Mouse (Mus musculus) hindbrain, embryonic 16.5 days (tissue): ENCODE results near the gene Scd2. TPM values are rescaled to one million over a fixed set of nuclear protein-coding genes. Genes with fewer than 3 reads are reported as not detected.

ENCODE experiments used
- ATAC-seq: fragments of 200-750 bp; cut with Nextera tagmentation; 2 replicates; pipeline ENCODE4 v1.8.0; 2017; ENCODE audit warnings: moderate TSS enrichment, moderate library complexity
- H3K27ac ChIP-seq: fragments of 300-500 bp; sonication (generic); 2 replicates; pipeline ENCODE4 v1.5.1; 2014; ENCODE audit warnings: low read depth, mild to moderate bottlenecking, control low read depth, low read length, moderate library complexity
- H3K27me3 ChIP-seq: fragments of 300-500 bp; sonication (generic); replicated peaks from 2 replicates; pipeline ENCODE4 v1.6.1; 2014; ENCODE audit warnings: low read length; ENCODE audit not compliant: control insufficient read depth, insufficient read depth
- H3K36me3 ChIP-seq: fragments of 300-500 bp; sonication (generic); 2 replicates; pipeline ENCODE4 v1.6.1; 2014; ENCODE audit warnings: mild to moderate bottlenecking, low read length, moderate library complexity, mixed read lengths; ENCODE audit not compliant: control insufficient read depth, insufficient read depth
- H3K4me1 ChIP-seq: fragments of 300-500 bp; sonication (generic); 2 replicates; pipeline ENCODE4 v1.6.1; 2014; ENCODE audit warnings: low read depth, low read length; ENCODE audit not compliant: control insufficient read depth, insufficient read depth
- H3K4me2 ChIP-seq: fragments of 300-500 bp; sonication (generic); 2 replicates; pipeline ENCODE4 v1.6.1; 2014; ENCODE audit warnings: mild to moderate bottlenecking, low read length, control low read depth, moderate library complexity
- H3K4me3 ChIP-seq: fragments of 300-500 bp; sonication (generic); 2 replicates; pipeline ENCODE4 v1.5.1; 2014; ENCODE audit warnings: mild to moderate bottlenecking, low read length, control low read depth, moderate library complexity
- H3K9ac ChIP-seq: fragments of 300-500 bp; sonication (generic); 2 replicates; pipeline ENCODE4 v1.6.1; 2014; ENCODE audit warnings: low read depth, mild to moderate bottlenecking, control low read depth, low read length, moderate library complexity
- H3K9me3 ChIP-seq: fragments of 300-500 bp; sonication (generic); 2 replicates; pipeline ENCODE4 v1.6.1; 2014; ENCODE audit warnings: mild to moderate bottlenecking, low read length, moderate library complexity; ENCODE audit not compliant: control insufficient read depth
- WGBS: fragments of 180-500 bp; shearing (Covaris S2); extraction: QIAGEN DNeasy Blood & Tissue Kit; methylation state at CpG from one replicate; pipeline ENCODE4 v1.1.7; 2014; 5-methylcytosine and 5-hydroxymethylcytosine counted together
- polyA plus RNA-seq: library from polyadenylated mRNA; unstranded; fragments of >200 nt; fragmentation: Nextera tagmentation; extraction: Ambion mirVana; gene quantifications from 2 replicates; pipeline ENCODE4 v1.2.1, GENCODE M21; 2015

Scd2 gene
- polyA plus RNA-seq, 1 experiment from 2014 or later: 290 TPM

DNA sequence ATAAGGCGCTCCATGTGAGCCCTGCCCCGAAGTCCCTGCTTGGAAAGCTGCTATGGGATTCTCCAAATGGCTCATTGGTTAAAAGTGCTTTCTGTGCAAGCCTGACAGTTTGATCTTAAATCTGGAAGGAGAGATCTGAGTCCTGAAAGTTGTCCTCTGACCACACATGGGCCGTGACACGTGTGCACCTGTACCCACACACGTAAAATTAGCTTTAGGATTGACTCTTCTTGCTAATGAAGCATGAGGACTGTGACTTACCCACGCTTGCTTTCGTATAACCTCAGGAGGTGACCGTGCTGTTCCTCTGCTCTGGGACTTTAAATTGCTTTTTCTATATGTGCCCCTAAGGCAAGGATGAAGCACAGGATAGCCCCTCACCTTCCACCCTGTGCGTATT is 5.6 kb downstream of the Scd2 start:
- 72% methylated on average over 9 of the region's 9 CpGs for WGBS
- Histone ChIP-seq H3K27ac (no peak overlapping the region), H3K4me2 (peak overlapping the region; percentile 100), H3K9ac (peak overlapping the region; percentile 13; the same call in 1 of the 2 replicates), H3K4me3 (peak overlapping the region; percentile 87), H3K9me3 (no peaks in the 10 kb centered on the region), H3K4me1 (peaks cover 63% of the 10 kb centered on the region), H3K36me3 (peaks cover 46% of the 10 kb centered on the region), H3K27me3 (no peaks in the 10 kb centered on the region)
- ATAC-seq: no peak

DNA sequence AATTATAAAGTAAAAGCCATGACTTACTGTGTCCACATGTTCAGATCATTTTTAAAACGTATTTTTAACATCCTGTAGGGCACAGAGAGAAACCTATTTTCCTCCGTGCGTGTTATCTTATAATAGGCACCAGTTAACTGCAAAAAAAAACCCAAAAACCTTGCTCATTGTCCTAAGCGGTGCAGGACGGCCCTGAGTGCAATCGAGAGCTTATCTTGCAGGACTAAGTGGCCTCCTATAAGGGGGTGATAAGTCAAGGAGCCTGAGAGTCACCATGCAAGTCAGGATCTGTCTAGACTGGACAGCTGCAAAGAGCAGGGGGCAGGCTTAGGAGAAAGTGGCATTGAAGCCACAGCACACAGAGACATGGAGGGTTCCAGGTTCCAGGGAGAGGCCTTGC is 6.4 kb downstream of the Scd2 start:
- Histone ChIP-seq H3K36me3 (peaks cover 54% of the 10 kb centered on the region), H3K27ac (no peak overlapping the region), H3K9me3 (no peaks in the 10 kb centered on the region), H3K9ac (no peak overlapping the region; the same call in 1 of the 2 replicates), H3K4me2 (peak overlapping the region; percentile 100), H3K4me1 (peaks cover 66% of the 10 kb centered on the region), H3K27me3 (no peaks in the 10 kb centered on the region), H3K4me3 (peak overlapping the region; percentile 20)
- no peak for ATAC-seq
- WGBS: 80% methylated on average over 6 of the region's 6 CpGs

DNA sequence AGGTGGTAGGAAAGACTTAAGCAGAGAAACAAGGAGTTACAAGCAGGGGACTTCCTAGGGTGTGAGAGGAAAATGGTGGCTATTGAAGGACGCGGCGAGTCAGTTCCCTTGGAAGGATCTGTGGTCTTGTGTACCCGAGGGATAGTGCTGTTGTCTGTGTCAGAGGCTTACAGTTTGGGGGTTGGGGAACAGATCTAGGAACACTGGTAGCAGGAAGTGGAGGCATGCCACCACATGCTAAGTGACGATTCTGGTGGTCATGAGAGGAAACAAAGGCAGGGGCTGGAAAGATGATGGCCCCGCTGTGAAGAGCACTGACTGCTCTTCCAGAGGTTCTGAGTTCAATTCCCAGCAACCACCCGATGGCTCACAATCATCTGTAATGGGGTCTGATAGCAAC is 7.0 kb downstream of the Scd2 start:
- Histone ChIP-seq H3K4me2 (peak overlapping the region; percentile 100), H3K4me3 (no peak overlapping the region; the same call in 1 of the 2 replicates), H3K4me1 (peaks cover 63% of the 10 kb centered on the region), H3K9ac (no peak overlapping the region), H3K27me3 (no peaks in the 10 kb centered on the region), H3K27ac (no peak overlapping the region), H3K36me3 (peaks cover 58% of the 10 kb centered on the region), H3K9me3 (no peaks in the 10 kb centered on the region)
- 72% methylated on average over 7 of the region's 7 CpGs for WGBS
- ATAC-seq: no peak

DNA sequence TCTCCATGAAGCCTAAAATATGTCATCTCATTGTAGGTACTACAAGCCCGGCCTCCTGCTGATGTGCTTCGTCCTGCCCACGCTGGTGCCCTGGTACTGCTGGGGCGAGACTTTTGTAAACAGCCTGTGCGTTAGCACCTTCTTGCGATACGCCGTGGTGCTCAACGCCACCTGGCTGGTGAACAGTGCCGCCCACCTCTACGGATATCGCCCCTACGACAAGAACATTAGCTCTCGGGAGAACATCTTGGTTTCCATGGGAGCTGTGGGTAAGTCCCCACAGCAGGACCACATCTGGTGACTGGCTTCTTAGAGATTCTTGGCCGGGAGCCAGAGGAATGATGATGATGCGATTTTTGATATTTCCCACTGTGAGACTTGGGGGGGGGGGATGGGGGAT is 7.7 kb downstream of the Scd2 start:
- H3K36me3 ChIP-seq: peaks cover 63% of the 10 kb centered on the region
- no peaks in the 10 kb centered on the region for H3K9me3 ChIP-seq
- H3K4me1 ChIP-seq: peaks cover 63% of the 10 kb centered on the region
- H3K4me3 ChIP-seq: no peak overlapping the region
- ATAC-seq: no peak
- H3K4me2 ChIP-seq: peak overlapping the region; percentile 16
- H3K9ac ChIP-seq: no peak overlapping the region
- no peak overlapping the region for H3K27ac ChIP-seq
- WGBS: 50% methylated on average over 16 of the region's 16 CpGs
- H3K27me3 ChIP-seq: no peaks in the 10 kb centered on the region

DNA sequence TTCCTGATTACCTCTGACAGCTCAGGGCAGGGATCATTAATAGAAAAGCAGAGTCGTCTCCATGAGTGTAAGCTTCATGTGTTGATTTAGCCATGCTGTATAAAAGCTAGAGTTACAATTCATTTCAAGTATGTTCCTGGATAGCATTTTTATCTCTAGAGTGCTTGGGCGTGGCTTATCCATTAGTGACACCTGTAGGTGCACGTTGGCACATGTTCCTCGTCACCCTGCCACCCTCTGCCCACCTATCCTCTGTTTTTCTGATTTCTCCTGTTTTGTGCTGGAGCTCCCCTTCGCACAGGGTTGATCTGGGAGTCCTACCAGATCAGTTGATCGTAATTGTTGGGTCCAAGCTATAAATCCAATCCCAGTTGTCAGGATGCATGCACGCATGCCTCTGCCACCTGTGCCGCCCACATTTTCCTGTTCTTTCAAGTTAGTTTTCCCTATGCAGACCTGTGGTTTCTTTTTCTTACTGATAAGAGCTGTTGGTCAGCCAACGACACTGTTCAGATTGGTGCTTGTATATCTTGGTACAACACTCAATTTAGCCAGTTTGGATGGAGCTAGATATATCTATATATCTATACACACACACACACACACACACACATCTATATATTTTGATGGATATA is 8.3 kb downstream of the Scd2 start:
- Histone ChIP-seq H3K4me2 (no peak overlapping the region; the same call in 1 of the 2 replicates), H3K4me3 (no peak overlapping the region), H3K27me3 (no peaks in the 10 kb centered on the region), H3K27ac (no peak overlapping the region), H3K36me3 (peaks cover 68% of the 10 kb centered on the region), H3K9me3 (no peaks in the 10 kb centered on the region), H3K9ac (no peak overlapping the region), H3K4me1 (peaks cover 60% of the 10 kb centered on the region)
- no peak for ATAC-seq
- WGBS: 70% methylated on average over 9 of the region's 9 CpGs

DNA sequence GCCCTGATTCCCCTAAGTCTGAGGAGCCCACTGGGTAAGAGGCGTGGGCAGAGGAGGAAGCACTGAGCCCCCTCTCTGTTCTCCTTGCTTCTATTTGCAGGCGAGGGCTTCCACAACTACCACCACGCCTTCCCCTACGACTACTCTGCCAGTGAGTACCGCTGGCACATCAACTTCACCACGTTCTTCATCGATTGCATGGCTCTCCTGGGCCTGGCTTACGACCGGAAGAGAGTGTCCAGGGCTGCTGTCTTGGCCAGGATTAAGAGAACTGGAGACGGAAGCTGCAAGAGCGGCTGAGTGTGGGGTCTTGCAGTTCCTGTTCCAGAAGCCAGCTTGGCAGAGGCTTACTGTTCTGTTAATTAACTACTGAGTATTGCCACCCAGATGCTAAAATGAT is 9.4 kb downstream of the Scd2 start:
- Histone ChIP-seq H3K9me3 (no peaks in the 10 kb centered on the region), H3K4me1 (peaks cover 50% of the 10 kb centered on the region), H3K4me2 (no peak overlapping the region), H3K36me3 (peaks cover 75% of the 10 kb centered on the region), H3K4me3 (no peak overlapping the region), H3K27ac (no peak overlapping the region), H3K27me3 (no peaks in the 10 kb centered on the region), H3K9ac (no peak overlapping the region)
- ATAC-seq: no peak
- WGBS: 79% methylated on average over 11 of the region's 11 CpGs

DNA sequence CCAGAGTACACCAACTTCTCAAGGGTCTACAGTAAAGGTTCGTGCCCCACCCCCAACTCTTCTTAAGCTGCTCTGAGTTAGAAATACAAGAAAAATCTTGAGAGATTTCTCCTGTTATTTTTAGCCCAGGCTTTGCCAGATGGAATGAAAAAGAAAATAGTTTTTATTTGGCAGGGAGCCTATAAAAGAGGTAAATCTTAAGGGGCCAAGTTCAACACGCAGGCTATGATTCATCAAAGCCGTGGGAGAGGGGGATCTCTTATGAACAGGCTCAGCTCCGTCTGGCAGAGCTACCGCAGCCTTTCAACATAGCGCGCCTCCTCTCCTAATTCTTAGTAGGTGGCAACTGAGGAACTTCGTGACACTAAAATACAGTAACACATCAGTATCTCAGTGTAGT is 10.0 kb downstream of the Scd2 start:
- Histone ChIP-seq H3K36me3 (peaks cover 72% of the 10 kb centered on the region), H3K9me3 (no peaks in the 10 kb centered on the region), H3K4me1 (peaks cover 44% of the 10 kb centered on the region), H3K9ac (no peak overlapping the region), H3K27ac (no peak overlapping the region), H3K27me3 (no peaks in the 10 kb centered on the region), H3K4me2 (no peak overlapping the region), H3K4me3 (no peak overlapping the region)
- no peak for ATAC-seq
- 72% methylated on average over 8 of the region's 8 CpGs for WGBS

DNA sequence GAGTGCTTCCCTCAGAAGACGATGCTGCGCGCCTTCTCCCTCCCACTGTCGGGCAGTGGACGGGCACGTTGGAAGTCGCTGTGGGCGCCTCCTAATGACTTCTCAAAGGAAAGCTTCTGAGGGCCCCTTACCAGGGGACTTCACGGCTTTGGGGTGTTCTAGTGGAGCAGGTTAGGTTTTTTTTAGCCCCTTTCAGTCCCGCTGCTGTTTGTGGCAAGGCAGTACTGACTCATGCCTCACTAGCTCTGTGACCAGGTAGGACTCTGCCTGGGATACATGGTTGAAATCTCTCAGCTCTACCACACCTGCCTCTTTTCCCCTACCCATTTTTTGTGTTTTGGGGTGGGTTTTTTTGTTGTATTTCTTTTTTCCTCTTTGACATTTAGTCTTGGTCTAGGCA is 10.9 kb downstream of the Scd2 start:
- Histone ChIP-seq H3K9me3 (no peaks in the 10 kb centered on the region), H3K9ac (no peak overlapping the region), H3K4me1 (peaks cover 35% of the 10 kb centered on the region), H3K27ac (no peak overlapping the region), H3K4me3 (no peak overlapping the region), H3K4me2 (no peak overlapping the region), H3K27me3 (no peaks in the 10 kb centered on the region), H3K36me3 (peaks cover 69% of the 10 kb centered on the region)
- no peak for ATAC-seq
- WGBS: 82% methylated on average over 10 of the region's 10 CpGs

DNA sequence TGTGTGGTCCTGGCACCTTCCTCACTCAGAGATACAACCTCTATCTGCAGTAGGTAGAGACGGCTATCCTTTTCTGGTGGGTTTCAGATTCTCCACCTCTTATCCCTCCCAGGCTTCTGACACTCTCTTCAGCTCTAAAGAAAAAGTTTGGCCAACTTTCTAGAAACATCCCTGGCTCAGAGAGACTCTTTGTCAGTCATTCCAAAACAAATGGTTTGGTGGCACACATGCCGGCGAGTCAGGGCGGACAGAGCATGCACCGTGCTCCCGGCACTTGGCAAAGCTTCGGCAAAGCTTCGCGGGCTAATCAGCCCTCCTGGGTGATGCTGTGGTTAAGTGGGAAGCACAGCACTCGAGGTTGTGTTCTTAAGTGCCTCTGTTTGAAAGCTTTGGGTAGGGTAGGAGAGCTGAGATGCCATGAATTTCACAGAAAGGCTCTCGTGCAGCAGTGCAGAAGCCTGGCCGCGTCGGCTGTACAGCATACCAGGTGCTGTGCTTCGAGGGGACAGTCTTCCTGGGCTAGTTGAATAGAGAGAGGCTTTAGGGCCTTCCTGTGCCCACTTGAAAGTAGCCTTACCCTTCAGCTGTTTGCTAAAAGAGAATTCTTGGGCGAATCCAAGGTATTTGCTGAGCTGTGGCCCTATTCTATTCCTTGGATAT is 11.5 kb downstream of the Scd2 start:
- ATAC-seq: no peak
- Histone ChIP-seq H3K36me3 (peaks cover 66% of the 10 kb centered on the region), H3K4me1 (peaks cover 30% of the 10 kb centered on the region), H3K9me3 (no peaks in the 10 kb centered on the region), H3K27me3 (no peaks in the 10 kb centered on the region), H3K27ac (no peak overlapping the region; the same call in 1 of the 2 replicates), H3K9ac (no peak overlapping the region), H3K4me3 (no peak overlapping the region), H3K4me2 (no peak overlapping the region)
- WGBS: 80% methylated on average over 16 of the region's 16 CpGs
